Mouse (Mus musculus) MEL (cell line): ENCODE measurements around the gene Csf2ra.

Source experiments
- CTCF ChIP-seq, 3 experiments: IDR thresholded peaks in 2 of 3; conservative IDR thresholded peaks in 1 of 3; 2 replicates each; pipeline ENCODE4 v1.5.1; 2011 to 2012; ENCODE audit warnings: low read length in 3 of 3, low read depth in 2 of 3, mild to moderate bottlenecking in 2 of 3, improper control_type of control experiment in 1 of 3, inconsistent platforms in 1 of 3, mixed read lengths in 1 of 3, moderate library complexity in 1 of 3; ENCODE audit not compliant: control insufficient read depth in 1 of 3, insufficient read depth in 1 of 3, poor library complexity in 1 of 3, severe bottlenecking in 1 of 3
- MAFK ChIP-seq: IDR thresholded peaks from 2 replicates; pipeline ENCODE4 v1.6.1; 2011; ENCODE audit warnings: low read depth, mild to moderate bottlenecking, low read length, improper control_type of control experiment, borderline replicate concordance
- MEF2A ChIP-seq: IDR thresholded peaks from 2 replicates; pipeline ENCODE4 v1.6.1; 2014; ENCODE audit warnings: low read depth, mild to moderate bottlenecking, inconsistent platforms, low read length, improper control_type of control experiment; ENCODE audit not compliant: poor library complexity, insufficient replicate concordance, severe bottlenecking; ENCODE audit errors: extremely low read depth
- MYC ChIP-seq: IDR thresholded peaks from 2 replicates; pipeline ENCODE4 v1.6.1; 2011; ENCODE audit warnings: low read depth, mild to moderate bottlenecking, low read length, improper control_type of control experiment, moderate library complexity

GRCm38 (mm10) chr19:61264933-61265332 is 36.7 kb upstream of the Csf2ra start:
- TF ChIP-seq MAFK (no peak), CTCF (IDR thresholded peaks at IDR 0.05 in 2 of 3, conservative IDR thresholded peaks at IDR 0.05 in 1 of 3; ENCODE audit: control insufficient read depth in 1 of 3, insufficient read depth in 1 of 3, low read depth in 2 of 3, low read length in 3 of 3, poor library complexity in 1 of 3, severe bottlenecking in 1 of 3) (no peak), MEF2A (no peak), MYC (no peak)
